Comparison of ENCODE assay signal across 14 mouse cellular contexts in the genomic region with DNA sequence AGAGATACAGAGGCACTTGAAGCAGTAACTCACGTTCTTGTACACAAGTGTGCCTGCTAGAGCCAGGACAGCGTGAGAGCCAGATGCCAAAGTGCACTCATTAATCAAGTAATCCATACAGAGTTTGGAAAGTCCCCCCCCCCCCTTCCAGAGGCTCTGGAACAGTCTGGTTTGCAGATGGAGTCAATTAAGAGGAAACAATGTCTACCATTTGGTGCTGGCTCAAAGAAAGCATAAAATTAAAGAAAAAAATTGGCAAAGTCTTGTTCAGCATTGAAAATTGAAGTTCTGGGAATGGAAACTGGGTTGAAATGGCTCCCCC.
A peak's percentile ranks its signal among the peaks of the same experiment; 100 is the strongest.
DNase-seq lines count a peak whose midpoint lies in the region; ATAC-seq and TF ChIP-seq lines count a peak whose summit lies in the region.
"Had no signal": no experiment of that assay in that cellular context is flagged by ENCODE, and none has a peak within 500 bp of the region (broad histone marks: within the 10 kb centered on the region; RNA-seq: fewer than 3 reads in every experiment).

No protein-coding gene starts in this region.

- peaks cover 5% of the 10 kb centered on the region; the same call in 1 of the 2 replicates for H3K36me3 ChIP-seq in embryonic facial prominence, embryonic 13.5 days
- H3K36me3 ChIP-seq in limb, embryonic 15.5 days, result 0 out of 2 replicates have a peak, but pooled peaks cover 6% of the 10 kb centered on the region

- 0 out of 2 replicates have a peak, but pooled peaks have one; percentile 50 for ATAC-seq in embryonic facial prominence, embryonic 13.5 days (ENCODE audit: insufficient number of reproducible peaks, insufficient read depth, low FRiP score, low TSS enrichment, low read depth)
- ATAC-seq in limb, embryonic 15.5 days (ENCODE audit: insufficient number of reproducible peaks, low FRiP score, low TSS enrichment, low read depth), result peak; percentile 76; the same call in 1 of the 2 replicates
- ATAC-seq: intestine, postnatal 0 days; liver, postnatal 0 days had no signal

- H3K27ac ChIP-seq in layer of hippocampus, adult 2 months, result 0 out of 2 replicates have a peak overlapping the region, but pooled peaks have one; percentile 23
- peak overlapping the region; percentile 64 for H3K27ac ChIP-seq in embryonic facial prominence, embryonic 13.5 days
- H3K27ac ChIP-seq in limb, embryonic 15.5 days, result peak overlapping the region; percentile 39; the same call in 1 of the 2 replicates

- DNase-seq in layer of hippocampus, adult 2 months (ENCODE audit: low spot score in 2 of 2), result peak in 1 of 2 experiments; percentile 28
- no peak for DNase-seq in layer of hippocampus, adult 8-10 months (ENCODE audit: low spot score in 2 of 2)
- DNase-seq in brain, embryonic 14.5 days (ENCODE audit: low read depth), result peak; percentile 71
- no peak for DNase-seq in urinary bladder, postnatal 36 days (ENCODE audit: low spot score in 2 of 2)
- DNase-seq in frontal cortex, postnatal 25 days (ENCODE audit: low spot score in 2 of 2), result no peak
- no peak for DNase-seq in cerebellum, postnatal 4 days (ENCODE audit: low spot score in 2 of 2)
- DNase-seq: adrenal gland, adult 2 months; cerebellum, postnatal 36 days; heart, postnatal 36 days; kidney, postnatal 36 days; liver, postnatal 0 days had no signal

- 22% methylated on average over 2 of the region's 2 CpGs for WGBS in embryonic facial prominence, embryonic 13.5 days
- 18% methylated on average over 2 of the region's 2 CpGs for WGBS in limb, embryonic 15.5 days

- no peak for TF ChIP-seq CTCF in layer of hippocampus, adult 2 months (conservative IDR thresholded peaks at IDR 0.05)
- TF ChIP-seq CTCF in brain, embryonic 14.5 days (IDR thresholded peaks at IDR 0.05; ENCODE audit: borderline replicate concordance, extremely low read depth, insufficient read depth, insufficient read length), result no peak

- no peak for TF ChIP-seq POLR2A in brain, embryonic 14.5 days (IDR thresholded peaks at IDR 0.05; ENCODE audit: borderline replicate concordance, extremely low read depth, insufficient read depth, insufficient read length, poor library complexity, severe bottlenecking)

- H3K4me3 ChIP-seq in layer of hippocampus, adult 2 months, result no peak overlapping the region
- no peak overlapping the region for H3K4me3 ChIP-seq in embryonic facial prominence, embryonic 13.5 days
- no peak overlapping the region for H3K4me3 ChIP-seq in limb, embryonic 15.5 days

- no peak overlapping the region for H3K4me2 ChIP-seq in embryonic facial prominence, embryonic 13.5 days
- H3K4me2 ChIP-seq in limb, embryonic 15.5 days, result no peak overlapping the region

- H3K27me3 ChIP-seq in embryonic facial prominence, embryonic 13.5 days, result no peaks in the 10 kb centered on the region
- no peaks in the 10 kb centered on the region for H3K27me3 ChIP-seq in limb, embryonic 15.5 days

- H3K4me1 ChIP-seq in embryonic facial prominence, embryonic 13.5 days, result peaks cover 12% of the 10 kb centered on the region
- peaks cover 7% of the 10 kb centered on the region; the same call in 1 of the 2 replicates for H3K4me1 ChIP-seq in limb, embryonic 15.5 days

- H3K9me3 ChIP-seq in embryonic facial prominence, embryonic 13.5 days, result no peaks in the 10 kb centered on the region
- H3K9me3 ChIP-seq in limb, embryonic 15.5 days, result no peaks in the 10 kb centered on the region

- no peak overlapping the region for H3K9ac ChIP-seq in embryonic facial prominence, embryonic 13.5 days
- no peak overlapping the region for H3K9ac ChIP-seq in limb, embryonic 15.5 days
- H3K9ac ChIP-seq: liver, postnatal 0 days had no signal
